16 mouse cellular contexts compared by ENCODE assay signal in genomic region chr7:76438988-76439387, GRCm38 (mm10).
"Had no signal": no experiment of that assay in that cellular context is flagged by ENCODE, and none has a peak within 500 bp of the region (broad histone marks: within the 10 kb centered on the region; RNA-seq: fewer than 3 reads in every experiment).

No protein-coding gene starts in this region.

- H3K4me1 ChIP-seq: kidney, embryonic 15.5 days; megakaryocyte, embryonic 14.5 days had no signal

- DNase-seq: kidney, postnatal 10 days; kidney, postnatal 36 days; layer of hippocampus, postnatal 36 days; liver, postnatal 0 days; lung, embryonic 14.5 days; thymus, adult 18-20 months; thymus, postnatal 36 days had no signal

- H3K27me3 ChIP-seq: kidney, embryonic 15.5 days; megakaryocyte, embryonic 14.5 days; midbrain, embryonic 13.5 days had no signal

- H3K27ac ChIP-seq: kidney, embryonic 15.5 days; left cerebral cortex, adult 2 months; liver, embryonic 14.5 days; macrophage; midbrain, embryonic 10.5 days; midbrain, embryonic 13.5 days had no signal

- H3K36me3 ChIP-seq: kidney, embryonic 15.5 days; midbrain, embryonic 10.5 days; midbrain, embryonic 13.5 days had no signal

- H3K9me3 ChIP-seq: kidney, embryonic 15.5 days; megakaryocyte, embryonic 14.5 days; midbrain, embryonic 10.5 days; midbrain, embryonic 13.5 days had no signal

- ATAC-seq: liver, postnatal 0 days; lung, postnatal 0 days had no signal

- H3K4me3 ChIP-seq: kidney, embryonic 15.5 days; left cerebral cortex, adult 2 months; megakaryocyte, embryonic 14.5 days; midbrain, embryonic 10.5 days; midbrain, embryonic 13.5 days had no signal

- H3K9ac ChIP-seq: kidney, embryonic 15.5 days; liver, embryonic 14.5 days; liver, postnatal 0 days; lung, embryonic 14.5 days; midbrain, embryonic 13.5 days had no signal

- H3K4me2 ChIP-seq: kidney, embryonic 15.5 days; liver, embryonic 11.5 days; lung, embryonic 14.5 days; midbrain, embryonic 13.5 days had no signal
